Mouse (Mus musculus) small intestine, adult 2 months (tissue): ENCODE measurements around the gene Olfr273.

Source experiments
- CTCF ChIP-seq: fragments of 200-500 bp; IDR thresholded peaks from 2 replicates; pipeline ENCODE4 v1.5.1; 2012; ENCODE audit warnings: low read depth, mild to moderate bottlenecking, control low read depth, inconsistent platforms, low read length, moderate library complexity, mixed read lengths; ENCODE audit not compliant: insufficient replicate concordance, insufficient read length; ENCODE audit errors: extremely low read depth
- POLR2A ChIP-seq: fragments of 200-500 bp; IDR thresholded peaks from 2 replicates; pipeline ENCODE4 v1.6.1; 2012; ENCODE audit warnings: low read depth, mild to moderate bottlenecking, control low read depth, inconsistent platforms, low read length, moderate library complexity

GRCm38 (mm10) chr4:52849039-52849635, 9.9 kb downstream of the Olfr273 start:
- no peak for TF ChIP-seq CTCF
- no peak for TF ChIP-seq POLR2A
